Mouse (Mus musculus) c-Kit-positive CD71-positive TER-119-negative erythroid progenitor cells, embryonic 14.5 days (primary cell): ENCODE results near the gene Jmy.
A peak's percentile ranks its signal among the peaks of the same experiment; 100 is the strongest.

ENCODE experiments used
- DNase-seq: peaks from one replicate; pipeline ENCODE4 v3.0.0-alpha.2; 2013; ENCODE audit warnings: low read depth

The Jmy gene

DNA sequence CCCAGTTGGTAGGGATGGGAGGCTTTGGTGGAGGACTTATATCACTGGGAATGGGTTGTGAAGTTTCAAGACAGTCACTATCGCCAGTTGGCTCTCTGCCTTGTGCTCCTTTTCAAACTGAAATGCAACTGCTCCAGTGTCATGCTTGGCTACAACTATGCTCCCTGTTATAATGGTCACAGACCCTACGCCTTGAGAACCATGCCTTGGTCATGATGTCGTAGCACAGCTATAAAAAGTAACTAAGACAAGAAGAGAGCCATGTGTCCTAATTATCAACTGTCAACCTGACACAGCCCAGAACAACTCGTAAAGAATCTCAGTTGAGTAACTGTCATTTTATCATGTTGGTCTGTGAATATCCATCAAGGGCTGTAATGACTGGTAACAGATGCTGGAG is 41.0 kb downstream of the Jmy start:
- no peak for DNase-seq

DNA sequence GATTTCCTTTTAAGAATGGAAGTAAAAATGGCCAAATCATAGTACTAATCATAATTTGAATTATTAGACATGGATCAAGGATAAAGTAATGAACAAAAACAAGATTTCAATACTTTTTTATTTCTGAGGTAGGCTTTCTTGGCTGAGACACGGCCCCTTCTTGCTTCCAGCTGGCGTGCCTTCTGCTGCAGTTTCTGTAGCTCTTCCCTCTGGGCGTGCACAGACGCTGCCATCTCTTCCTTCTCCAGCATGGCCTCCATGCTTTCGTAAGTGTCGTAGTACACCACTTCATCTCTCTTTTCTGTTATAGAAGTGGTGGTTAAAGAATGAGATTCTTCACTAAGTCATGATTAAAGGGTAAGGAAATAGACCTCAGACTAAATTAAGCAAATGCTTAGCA is 46.3 kb downstream of the Jmy start:
- DNase-seq = no peak

- DNase-seq = no peak
Measured at GRCm38 (mm10) chr13:93440167-93440566, 59.4 kb downstream of the Jmy start.

DNA sequence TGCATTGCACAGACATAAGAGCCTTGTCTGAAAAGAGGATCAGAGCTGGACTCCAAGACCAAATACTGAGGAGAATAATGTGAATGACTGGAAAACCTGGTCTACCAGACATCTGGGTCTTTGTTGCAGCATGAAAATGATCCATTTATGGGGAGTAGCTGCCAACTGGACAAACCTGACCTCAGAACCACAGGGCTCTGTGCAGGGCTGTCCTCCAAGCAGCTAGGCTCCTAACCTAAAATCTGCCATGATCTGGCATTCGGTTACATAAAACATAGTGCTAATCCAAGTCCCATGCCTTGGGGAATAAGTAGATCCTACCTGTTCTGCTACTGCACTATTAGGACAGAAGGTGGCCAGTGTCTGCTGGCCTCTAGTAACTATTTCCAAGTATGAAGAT is 70.4 kb downstream of the Jmy start:
- no peak for DNase-seq

GRCm38 (mm10) chr13:93427920-93428876 is 71.4 kb downstream of the Jmy start:
- peak; percentile 81 for DNase-seq

DNA sequence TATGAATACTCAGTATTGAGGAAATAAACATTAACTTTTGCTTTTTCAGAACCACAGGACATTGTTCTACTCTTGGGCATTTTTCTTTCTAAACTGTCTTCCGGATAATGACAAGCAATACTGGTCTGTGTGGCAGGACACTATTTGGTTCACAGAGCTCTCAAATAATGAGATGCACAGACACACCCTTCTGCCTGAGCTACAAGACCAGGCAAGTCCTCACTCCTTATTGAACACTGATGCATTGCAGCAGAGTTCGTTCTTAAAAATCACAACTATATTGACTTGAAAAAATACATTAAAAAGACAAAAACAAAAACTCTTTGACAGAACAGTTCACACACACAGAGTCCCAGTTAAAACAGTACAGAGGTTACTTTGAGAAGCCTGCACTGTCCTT is 76.4 kb downstream of the Jmy start:
- no peak for DNase-seq

GRCm38 (mm10) chr13:93419779-93420178 is 79.8 kb downstream of the Jmy start:
- no peak for DNase-seq

DNA sequence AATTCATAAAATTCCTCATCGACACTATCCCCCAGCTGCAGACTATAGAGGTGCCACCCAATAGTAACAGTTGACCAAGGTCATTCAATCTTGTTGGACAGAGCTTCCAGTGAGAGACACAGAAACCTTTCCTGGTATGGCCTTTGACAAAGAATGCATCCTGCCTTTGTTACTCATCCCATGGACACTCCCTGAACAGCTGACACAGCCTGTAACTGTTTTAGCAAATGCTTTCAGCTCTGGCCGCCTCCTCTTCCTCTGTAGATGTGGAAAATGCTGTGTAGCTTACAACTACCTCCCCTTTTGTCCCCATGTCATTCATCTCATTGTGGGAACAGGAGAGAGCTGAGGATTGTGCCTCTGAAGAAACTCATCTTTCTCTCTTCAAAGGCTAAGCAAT is 81.3 kb downstream of the Jmy start:
- no peak for DNase-seq

- DNase-seq = no peak
Measured at GRCm38 (mm10) chr13:93415055-93415454, 84.6 kb downstream of the Jmy start.

GRCm38 (mm10) chr13:93410343-93410742 is 89.3 kb downstream of the Jmy start:
- no peak for DNase-seq

DNA sequence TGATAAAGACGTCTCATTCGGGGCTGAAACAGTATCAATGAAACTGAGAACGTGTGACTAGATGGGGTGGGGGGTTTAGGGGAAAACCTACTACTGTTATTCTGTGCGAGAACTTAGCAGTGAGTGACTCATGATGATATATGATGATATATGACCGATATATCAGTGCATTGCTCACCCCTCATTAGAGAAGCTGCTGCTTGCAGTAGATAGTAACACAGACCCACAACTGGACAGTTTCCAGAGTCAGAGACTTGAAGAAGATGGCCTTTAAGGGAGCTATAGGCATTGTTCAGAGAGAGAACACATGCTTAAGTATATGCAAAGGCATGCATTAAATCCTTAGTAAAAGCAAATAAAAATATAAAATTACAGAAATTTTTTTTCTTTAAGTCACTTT is 92.8 kb downstream of the Jmy start:
- DNase-seq = no peak

GRCm38 (mm10) chr13:93401947-93402346 is 97.7 kb downstream of the Jmy start:
- DNase-seq = no peak

- DNase-seq = no peak
Measured at GRCm38 (mm10) chr13:93399710-93400216, 99.8 kb downstream of the Jmy start.

GRCm38 (mm10) chr13:93389242-93389625 is 110.4 kb downstream of the Jmy start:
- no peak for DNase-seq

DNA sequence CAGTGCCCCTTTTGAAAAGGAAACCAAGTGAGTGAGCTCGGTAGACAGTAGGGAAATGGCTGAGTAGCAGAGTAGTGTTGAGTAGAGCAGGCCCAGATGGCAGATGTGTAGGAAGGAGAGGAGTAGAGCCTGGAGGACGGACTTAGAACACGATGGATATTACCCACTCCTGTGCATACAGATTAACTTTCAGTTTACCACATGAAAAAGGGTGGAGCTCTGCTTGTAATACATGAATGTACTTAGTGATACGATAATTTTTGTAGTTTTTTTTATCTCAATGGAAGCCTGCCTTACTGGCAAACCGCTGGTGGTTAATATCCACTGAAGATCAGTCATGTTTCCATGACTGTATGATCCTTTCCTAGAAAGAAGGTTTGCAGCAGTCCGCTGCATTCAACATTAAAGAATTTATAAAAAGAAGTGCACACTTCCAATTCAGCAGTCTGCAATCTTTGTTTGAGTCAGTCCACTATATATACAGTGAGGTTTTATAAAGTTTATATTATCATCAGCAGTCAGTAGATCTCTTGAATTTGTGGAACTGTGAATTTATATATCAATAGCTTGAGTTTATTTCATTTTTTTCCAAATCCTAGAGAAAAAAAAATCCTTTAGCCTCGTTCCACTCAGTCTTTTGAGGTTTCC is 110.9 kb downstream of the Jmy start:
- peak; percentile 74 for DNase-seq

GRCm38 (mm10) chr13:93387440-93387839 is 112.2 kb downstream of the Jmy start:
- no peak for DNase-seq

DNA sequence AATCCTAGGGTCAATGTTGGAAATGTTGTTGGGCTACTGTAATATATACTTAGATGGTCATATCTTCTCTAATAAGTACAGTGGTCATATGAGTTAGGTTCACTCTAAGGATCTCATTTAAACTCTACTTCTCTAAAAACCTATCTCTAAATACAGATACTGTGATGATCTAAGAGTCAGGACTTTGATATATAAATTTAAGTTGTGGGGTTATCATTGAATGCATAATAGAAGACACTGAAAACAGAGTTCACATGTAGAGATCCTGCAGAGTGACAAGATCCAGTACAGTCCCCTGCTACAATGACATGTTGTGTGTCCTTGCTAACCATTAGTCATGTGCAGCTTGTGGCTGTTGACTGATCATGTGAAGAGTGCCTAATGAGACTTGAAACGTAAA is 114.5 kb downstream of the Jmy start:
- no peak for DNase-seq

GRCm38 (mm10) chr13:93384481-93384880 is 115.1 kb downstream of the Jmy start:
- no peak for DNase-seq

DNA sequence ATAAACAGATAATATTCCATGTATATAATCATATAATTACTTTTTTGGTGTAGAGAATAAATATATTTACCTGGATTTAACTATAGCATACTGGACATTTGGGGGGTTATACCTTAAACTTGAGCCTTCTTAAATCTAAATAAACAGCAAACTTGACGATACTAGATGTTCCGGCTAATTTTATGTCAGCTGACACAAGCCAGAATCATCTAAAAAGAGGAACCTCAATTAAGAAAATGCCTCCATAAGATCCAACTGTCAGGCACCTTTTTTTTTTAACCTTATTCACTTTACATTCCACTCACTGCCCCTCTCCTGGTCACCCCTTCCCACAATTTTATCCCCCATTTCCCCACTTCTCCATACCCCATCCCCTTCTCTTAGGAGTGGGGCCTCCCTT is 116.0 kb downstream of the Jmy start:
- DNase-seq = no peak

DNA sequence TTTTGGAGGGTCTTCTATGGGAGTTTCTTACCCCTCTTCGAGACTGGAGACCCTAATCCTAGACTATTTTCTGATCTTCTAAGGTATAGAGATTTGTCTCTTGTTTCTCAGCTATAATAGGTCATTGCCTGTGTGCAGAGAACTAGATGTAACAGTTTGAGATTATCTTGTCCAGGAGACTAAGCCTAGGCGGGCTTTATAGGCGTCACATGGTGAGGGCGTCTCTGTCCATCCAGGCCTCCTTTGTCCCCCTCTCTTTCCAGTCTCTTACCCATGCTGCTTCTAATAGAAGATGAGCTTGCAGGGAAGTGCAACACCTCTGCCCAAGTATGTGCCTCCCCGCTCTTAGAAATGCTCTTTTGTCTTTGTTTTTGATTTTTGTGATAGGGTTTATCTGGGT is 116.5 kb downstream of the Jmy start:
- no peak for DNase-seq

- DNase-seq = peak; percentile 72
Measured at GRCm38 (mm10) chr13:93381301-93381700, 118.3 kb downstream of the Jmy start.

GRCm38 (mm10) chr13:93380399-93381063 is 119.1 kb downstream of the Jmy start:
- DNase-seq = no peak
